Mouse (Mus musculus): ENCODE results near the gene Tm2d3.

Tm2d3 gene

DNA sequence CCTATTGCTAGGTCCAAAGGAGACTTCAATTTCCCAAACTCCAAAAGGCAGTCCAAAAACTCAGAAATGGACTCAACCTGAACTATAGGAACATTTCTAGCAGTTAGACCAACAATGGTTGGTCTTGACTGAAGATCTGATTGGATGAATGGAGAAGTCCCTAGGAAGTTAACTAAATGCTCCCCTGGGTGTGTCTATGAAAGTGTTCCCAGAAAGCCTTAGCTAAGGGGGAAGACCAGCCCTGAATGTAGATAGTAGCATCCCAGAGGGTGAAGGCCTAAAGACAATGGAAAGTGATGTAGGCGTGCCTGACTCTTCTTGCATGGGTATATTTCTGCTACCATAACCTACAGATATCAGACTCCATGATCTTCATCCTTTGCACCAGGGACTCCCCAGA, 17.5 kb downstream of the Tm2d3 start:
- no peak for DNase-seq

DNA sequence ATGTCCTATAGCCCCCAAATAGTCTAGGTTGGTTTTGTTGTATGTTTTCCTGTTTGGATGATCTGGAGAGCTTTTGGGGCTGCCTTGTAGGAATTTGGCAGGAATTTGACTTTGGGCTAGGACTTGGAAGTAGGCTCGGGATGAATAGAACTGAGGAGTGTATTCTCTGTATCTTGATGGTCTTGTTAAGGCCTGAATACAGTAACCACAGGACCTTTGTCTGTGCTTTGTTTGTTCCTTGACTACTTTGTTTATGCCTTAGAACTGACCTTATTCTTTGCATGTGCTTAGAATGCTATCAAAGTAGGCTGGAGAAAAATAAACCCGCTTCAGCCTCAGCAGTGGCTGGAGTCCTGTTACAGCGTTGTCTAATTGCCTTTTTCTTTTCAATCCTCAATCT, 19.3 kb downstream of the Tm2d3 start:
- DNase-seq = no peak

DNA sequence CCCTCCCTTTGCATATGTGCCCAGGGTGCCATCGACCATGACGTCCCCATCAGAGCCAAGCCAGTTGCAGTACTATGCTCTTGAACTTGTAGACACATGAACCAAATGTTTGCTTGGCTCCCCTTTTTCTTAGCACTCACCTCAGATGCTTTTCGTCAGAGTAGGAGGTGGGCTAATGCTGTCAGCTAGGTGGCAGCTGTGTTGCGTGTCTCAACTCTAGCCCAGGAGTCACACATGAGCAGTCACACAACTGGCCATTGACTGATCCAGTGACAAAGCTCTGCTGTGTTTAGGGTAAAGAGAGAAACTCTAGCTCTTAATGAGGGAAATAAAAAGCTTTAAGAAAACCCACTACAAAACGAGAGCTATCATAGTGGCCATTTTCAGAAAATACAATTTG, 22.8 kb downstream of the Tm2d3 start:
- DNase-seq = no peak

DNA sequence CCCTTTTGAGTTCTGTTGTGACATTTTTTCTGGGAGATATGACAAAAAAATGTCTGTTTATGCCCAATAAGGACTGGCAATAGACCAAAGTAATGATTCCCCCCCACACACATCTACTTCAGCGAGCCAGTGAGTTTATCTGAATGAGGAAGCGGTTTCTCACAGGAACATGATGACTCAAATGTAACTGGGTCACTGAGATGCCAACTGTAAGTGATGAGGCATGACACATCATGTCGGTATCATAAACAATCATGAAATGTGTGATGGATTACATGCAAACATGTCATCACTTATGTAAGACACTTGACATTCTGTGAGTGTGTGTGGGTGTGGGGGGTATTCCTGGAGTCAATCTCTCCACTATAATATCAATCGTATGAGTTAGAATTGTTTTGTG, 23.3 kb downstream of the Tm2d3 start:
- DNase-seq = no peak

DNA sequence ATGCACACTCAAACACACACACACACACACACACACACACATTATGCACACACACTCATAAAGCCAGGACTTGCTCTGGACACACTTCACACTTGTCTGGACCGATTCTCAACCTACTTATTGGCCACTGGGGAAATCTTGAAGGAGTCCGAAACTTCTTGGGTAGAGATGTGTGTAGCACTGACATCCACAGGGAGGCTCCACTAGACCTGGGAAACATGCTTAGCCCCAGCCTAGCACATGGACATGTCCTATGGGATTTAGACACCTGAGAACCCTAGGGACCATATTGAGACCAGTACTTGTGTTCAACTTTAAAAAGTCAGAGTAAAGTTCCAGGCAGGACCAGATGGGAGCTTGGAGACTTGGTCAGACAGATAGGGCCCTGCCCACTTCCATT, 43.1 kb downstream of the Tm2d3 start:
- DNase-seq = no peak

DNA sequence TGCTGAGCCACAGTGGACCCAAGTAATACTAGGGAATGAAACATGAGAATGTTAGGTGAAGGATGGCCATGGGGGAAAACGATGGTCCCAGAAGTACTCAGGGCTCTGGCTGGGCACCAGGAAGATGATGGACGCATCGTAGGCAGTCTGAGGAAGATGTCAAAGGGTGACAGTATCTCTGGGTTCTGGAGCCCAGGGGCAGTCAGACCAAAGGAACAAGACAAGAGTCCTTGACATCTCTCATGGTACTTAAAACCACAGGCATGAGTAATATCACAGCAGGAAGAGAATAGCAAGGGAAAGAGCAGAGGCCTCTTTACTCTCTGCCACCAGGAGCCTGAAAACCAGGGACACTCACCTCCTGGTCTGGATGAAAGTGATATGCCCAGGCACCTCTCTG, 44.3 kb downstream of the Tm2d3 start:
- DNase-seq = no peak

DNA sequence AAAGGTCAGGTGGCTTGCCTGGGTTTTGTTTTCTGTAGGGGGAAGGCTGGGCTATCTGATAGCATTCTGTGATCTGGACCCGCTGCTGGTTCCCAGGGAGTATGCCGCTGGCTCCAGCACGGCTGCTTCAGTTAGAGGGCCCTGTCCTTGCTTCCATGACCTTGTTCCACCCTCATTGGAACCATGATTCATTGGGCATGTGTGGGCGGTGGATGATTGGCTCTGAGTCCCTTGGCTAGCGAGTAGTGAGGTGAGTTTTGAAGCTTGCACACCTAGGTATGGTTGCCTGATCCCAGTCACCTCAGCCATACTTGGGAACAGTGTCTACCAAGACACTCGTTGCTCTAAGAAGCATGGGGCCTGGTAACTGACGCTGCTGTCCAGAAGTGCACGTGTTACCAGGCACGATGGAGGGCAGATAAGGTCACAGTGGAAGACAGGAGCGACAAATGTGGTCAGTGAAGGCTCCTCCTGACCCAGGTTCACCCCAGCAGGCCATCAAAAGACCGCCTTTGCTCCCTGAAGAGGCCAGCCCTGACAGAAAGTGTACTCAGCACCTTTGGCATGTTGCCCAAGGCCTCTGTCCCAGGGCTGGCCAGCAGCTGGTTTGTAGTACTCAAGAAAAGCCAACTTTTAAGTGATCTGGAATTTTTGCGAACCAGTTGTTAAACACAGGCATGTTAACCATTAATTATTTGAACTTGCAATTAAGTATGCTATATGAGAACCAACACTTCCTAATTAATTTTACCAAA, 46.5 kb downstream of the Tm2d3 start:
- DNase-seq = no peak

DNA sequence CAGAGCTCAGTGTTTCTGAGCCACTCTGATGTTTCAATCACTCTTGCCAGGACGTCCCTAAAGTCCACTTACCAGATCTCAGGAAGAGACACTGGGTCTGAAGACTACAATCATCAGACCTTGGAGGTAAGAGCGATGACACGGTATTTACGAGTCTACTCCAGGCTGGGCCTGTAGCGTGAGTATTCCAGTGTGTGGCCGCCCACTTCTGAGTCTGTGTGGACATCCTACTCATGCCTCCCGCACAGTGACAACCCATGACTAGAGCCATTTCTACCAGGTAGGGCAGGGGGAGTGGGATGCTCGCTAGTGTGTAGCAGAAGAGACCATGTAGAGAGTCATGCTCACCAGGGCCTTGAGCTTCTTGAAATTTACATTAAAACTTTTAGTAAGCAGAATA, 51.9 kb downstream of the Tm2d3 start:
- no peak for DNase-seq

DNA sequence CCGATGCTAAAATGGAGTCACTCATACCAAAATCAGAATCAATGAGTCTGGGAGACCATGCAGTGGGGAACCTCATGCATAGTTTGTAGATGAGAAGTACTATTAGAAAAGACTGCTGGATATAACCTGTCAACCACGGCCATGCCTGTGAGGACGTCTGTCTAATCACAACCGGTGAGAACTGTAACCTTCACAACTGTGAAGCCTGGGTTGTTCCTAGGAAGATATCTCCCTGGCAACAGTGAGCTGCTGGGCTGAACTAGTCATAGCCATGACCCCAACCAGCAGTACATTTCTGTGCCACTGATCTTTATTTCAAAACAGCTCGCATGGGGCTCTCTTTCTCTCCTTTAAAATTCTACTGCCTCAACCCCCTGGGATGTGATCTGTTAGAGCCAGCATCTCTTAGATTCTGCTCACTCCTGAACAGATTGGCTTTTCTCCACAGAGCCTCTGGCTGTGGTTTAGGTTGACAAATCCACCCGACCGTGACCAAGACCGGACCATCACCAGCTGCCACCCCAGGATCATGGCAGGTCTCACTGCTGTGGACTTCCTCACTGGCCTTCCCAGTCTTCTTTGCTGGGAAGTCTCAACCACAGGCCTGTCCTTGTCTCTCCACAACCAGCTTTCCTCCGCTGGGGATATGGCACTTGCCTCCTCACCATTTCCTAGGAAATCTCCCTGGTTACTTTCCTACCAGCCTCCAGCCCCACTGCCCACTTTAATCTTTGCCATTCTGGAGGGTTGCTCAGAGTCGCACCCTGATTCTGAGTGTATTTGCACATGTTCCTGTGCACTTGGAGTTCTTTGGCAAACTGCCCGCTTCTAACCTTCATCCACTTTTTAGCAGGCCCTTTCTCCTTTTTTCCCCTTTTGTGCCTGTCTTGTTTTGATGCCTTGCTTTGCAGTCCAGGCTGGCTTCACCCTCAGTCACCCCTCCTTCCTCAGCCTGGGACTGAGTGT, 57.3 kb downstream of the Tm2d3 start:
- DNase-seq = no peak
